10 mouse cellular contexts compared by ENCODE assay signal in the genomic region with DNA sequence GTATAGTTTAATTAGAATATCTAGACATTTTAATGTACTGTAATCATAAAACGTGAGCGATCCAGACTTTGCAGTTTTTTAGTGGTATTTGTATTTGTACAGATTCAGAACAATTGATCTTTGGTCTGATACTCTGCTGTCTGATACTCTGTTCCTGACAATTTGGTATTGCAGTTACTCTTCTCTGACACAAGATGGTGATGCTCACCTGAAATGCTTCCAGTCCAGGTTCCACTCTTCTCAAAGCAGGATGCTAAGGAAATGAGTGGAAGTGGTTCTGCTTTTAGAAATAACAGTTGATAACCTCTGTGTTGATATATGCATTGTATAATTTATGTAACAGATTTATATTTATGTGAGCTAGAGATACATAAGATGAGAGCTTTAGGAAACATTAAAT. TPM values are rescaled to one million over a fixed set of nuclear protein-coding genes. Genes with fewer than 3 reads are reported as not detected.
DNase-seq lines count a peak whose midpoint lies in the region; ATAC-seq and TF ChIP-seq lines count a peak whose summit lies in the region.
"Had no signal": no experiment of that assay in that cellular context is flagged by ENCODE, and none has a peak within 500 bp of the region (broad histone marks: within the 10 kb centered on the region; RNA-seq: fewer than 3 reads in every experiment).

No protein-coding gene starts in this region.

- 96% methylated on average over 2 of the region's 2 CpGs for WGBS in kidney, adult 2 months

- TF ChIP-seq POLR2A in kidney, adult 2 months (IDR thresholded peaks at IDR 0.05; ENCODE audit: low read depth, low read length): no peak

- DNase-seq in kidney, adult 2 months: peak; percentile 30
- DNase-seq in kidney, postnatal 25 days: no peak
- peak; percentile 23 for DNase-seq in ZHBTc4 (ENCODE audit: low read depth, low spot score)
- no peak for DNase-seq in gastrocnemius, postnatal 36 days
- no peak for DNase-seq in layer of hippocampus, adult 9-10 months (ENCODE audit: low spot score)
- no peak for DNase-seq in spleen, adult 18-20 months
- DNase-seq: adrenal gland, postnatal 14 days had no signal

- H3K27ac ChIP-seq in kidney, adult 2 months (ENCODE audit: insufficient read depth, low read depth, low read length): no peak overlapping the region
- H3K27ac ChIP-seq: limb, embryonic 12.5 days had no signal

- intact Hi-C loops in gastrocnemius, postnatal 36 days (cut with DNase I): loop anchor here (5.0 kb wide), 1 partner anchor 734 kb away; no protein-coding TSS in a partner anchor

- H3K4me1 ChIP-seq in kidney, adult 2 months (ENCODE audit: control insufficient read depth, insufficient read depth, low read length): peaks cover 3% of the 10 kb centered on the region; the same call in 1 of the 2 replicates
- H3K4me1 ChIP-seq: limb, embryonic 12.5 days had no signal

- no peak overlapping the region for H3K4me3 ChIP-seq in kidney, adult 2 months (ENCODE audit: insufficient read depth, low read depth, low read length)
- H3K4me3 ChIP-seq: limb, embryonic 12.5 days had no signal

- TF ChIP-seq CTCF in kidney, adult 2 months (conservative IDR thresholded peaks at IDR 0.05; ENCODE audit: insufficient read depth, insufficient read length, low read depth, low read length): no peak

- no peaks in the 10 kb centered on the region; the same call in 1 of the 2 replicates for H3K36me3 ChIP-seq in kidney, adult 2 months (ENCODE audit: control insufficient read depth, insufficient read depth, low read length)
- H3K36me3 ChIP-seq: limb, embryonic 12.5 days had no signal

- peak; percentile 66 for ATAC-seq in CD4-positive, CD25-positive, alpha-beta regulatory T cell, adult 4 months
- ATAC-seq in inflammation-experienced regulatory T-cells, adult 6 months: peak; percentile 61

- no peaks in the 10 kb centered on the region for H3K27me3 ChIP-seq in kidney, adult 2 months (replicated peaks; ENCODE audit: control insufficient read depth, insufficient read depth, low read length)
- H3K27me3 ChIP-seq: limb, embryonic 12.5 days had no signal

RNA-seq across cellular contexts. Expression of gene Nudt6, which starts 48.2 kb away (rescaled TPM):
- polyA plus RNA-seq in kidney, adult 2 months (2012; rRNA removed): 26.0 and 32.4 TPM in 2 replicates
- polyA plus RNA-seq in CD4-positive, CD25-positive, alpha-beta regulatory T cell, adult 4 months (2017; shearing (Covaris generic)): 10 to 100 TPM; 11.1 to 13.4 TPM
- polyA plus RNA-seq in inflammation-experienced regulatory T-cells, adult 6 months (2017; shearing (Covaris generic)): 10 to 100 TPM in 2 of 3 experiments, 1 to 10 TPM in 1; 9.8 to 19.2 (median 14.1) TPM
- 10 to 100 TPM; 23.5 to 25.4 TPM for total RNA-seq in gastrocnemius, postnatal 36 days (2021)

RNA-seq across cellular contexts. Expression of gene Spata5, which starts 48.5 kb away (rescaled TPM):
- 2.0 and 2.7 TPM in 2 replicates for polyA plus RNA-seq in kidney, adult 2 months (2012; rRNA removed)
- polyA plus RNA-seq in CD4-positive, CD25-positive, alpha-beta regulatory T cell, adult 4 months (2017; shearing (Covaris generic)): 10 to 100 TPM; 21.9 to 41.4 TPM
- 10 to 100 TPM; 21.3 to 27.3 (median 26.5) TPM for polyA plus RNA-seq in inflammation-experienced regulatory T-cells, adult 6 months (2017; shearing (Covaris generic))
- 1 to 10 TPM; 8.4 to 8.8 TPM for total RNA-seq in gastrocnemius, postnatal 36 days (2021)

Comparison
In these comparisons a context has a peak if more than half of its experiments do, and no peak if none do; other contexts are left out.
1. DNase-seq: peak in kidney, adult 2 months (single experiment) and ZHBTc4 (single experiment); none in kidney, postnatal 25 days (0 of 2), gastrocnemius, postnatal 36 days (0 of 2), layer of hippocampus, adult 9-10 months (single experiment) and spleen, adult 18-20 months (0 of 2).